Mouse (Mus musculus) kidney, postnatal 10 days (tissue): ENCODE measurements around the gene Mast4.

Experiments used
- DNase-seq: peaks from one replicate; pipeline ENCODE4 v3.0.0; 2021; ENCODE audit warnings: mixed read lengths

Gene Mast4

GRCm38 (mm10) chr13:102958273-102959270 lies 375.7 kb downstream of the Mast4 start:
- no peak for DNase-seq

GRCm38 (mm10) chr13:102957508-102958272 lies 376.6 kb downstream of the Mast4 start:
- DNase-seq = peak; percentile 13

- no peak for DNase-seq
These were observed 378.8 kb downstream of the Mast4 start for GRCm38 (mm10) chr13:102955506-102955905.

- peak; percentile 18 for DNase-seq
These were observed 384.5 kb downstream of the Mast4 start for GRCm38 (mm10) chr13:102949756-102950155.

GRCm38 (mm10) chr13:102948966-102949365 lies 385.3 kb downstream of the Mast4 start:
- no peak for DNase-seq

- no peak for DNase-seq
These were observed 386.8 kb downstream of the Mast4 start for GRCm38 (mm10) chr13:102947546-102947945.

GRCm38 (mm10) chr13:102946024-102946821 lies 388.1 kb downstream of the Mast4 start:
- DNase-seq = no peak

GRCm38 (mm10) chr13:102945450-102945849 lies 388.8 kb downstream of the Mast4 start:
- no peak for DNase-seq

GRCm38 (mm10) chr13:102944516-102944915 lies 389.8 kb downstream of the Mast4 start:
- DNase-seq = no peak

- no peak for DNase-seq
These were observed 391.7 kb downstream of the Mast4 start for GRCm38 (mm10) chr13:102942557-102942956.

GRCm38 (mm10) chr13:102940476-102940875 lies 393.8 kb downstream of the Mast4 start:
- no peak for DNase-seq

- no peak for DNase-seq
These were observed 398.1 kb downstream of the Mast4 start for GRCm38 (mm10) chr13:102936233-102936632.

- no peak for DNase-seq
These were observed 398.5 kb downstream of the Mast4 start for GRCm38 (mm10) chr13:102935788-102936187.

GRCm38 (mm10) chr13:102933702-102934101 lies 400.6 kb downstream of the Mast4 start:
- no peak for DNase-seq

- no peak for DNase-seq
These were observed 401.9 kb downstream of the Mast4 start for GRCm38 (mm10) chr13:102932434-102932833.

GRCm38 (mm10) chr13:102931951-102932350 lies 402.3 kb downstream of the Mast4 start:
- no peak for DNase-seq

GRCm38 (mm10) chr13:102925844-102926598 lies 408.3 kb downstream of the Mast4 start:
- no peak for DNase-seq

GRCm38 (mm10) chr13:102919741-102920140 lies 414.6 kb downstream of the Mast4 start:
- DNase-seq = no peak

GRCm38 (mm10) chr13:102918616-102919015 lies 415.7 kb downstream of the Mast4 start:
- no peak for DNase-seq

GRCm38 (mm10) chr13:102915341-102915740 lies 419.0 kb downstream of the Mast4 start:
- no peak for DNase-seq

- no peak for DNase-seq
These were observed 419.5 kb downstream of the Mast4 start for GRCm38 (mm10) chr13:102914800-102915199.

GRCm38 (mm10) chr13:102913919-102914318 lies 420.4 kb downstream of the Mast4 start:
- no peak for DNase-seq
